Mouse (Mus musculus) A20 (cell line): Measurements from ENCODE around the gene Rcor1.

Source experiments
- DNase-seq: peaks from one replicate; pipeline ENCODE4 v3.0.0-alpha.2; 2011; ENCODE audit warnings: low read depth, low spot score

Gene Rcor1

GRCm38 (mm10) chr12:111038976-111039612, at the start of gene Rcor1:
Gene Rcor1 (plus strand): TSS chr12:111039351.
- peak; percentile 100 for DNase-seq

GRCm38 (mm10) chr12:110989409-110989808, 49.7 kb upstream of the Rcor1 start:
- DNase-seq: no peak

DNA sequence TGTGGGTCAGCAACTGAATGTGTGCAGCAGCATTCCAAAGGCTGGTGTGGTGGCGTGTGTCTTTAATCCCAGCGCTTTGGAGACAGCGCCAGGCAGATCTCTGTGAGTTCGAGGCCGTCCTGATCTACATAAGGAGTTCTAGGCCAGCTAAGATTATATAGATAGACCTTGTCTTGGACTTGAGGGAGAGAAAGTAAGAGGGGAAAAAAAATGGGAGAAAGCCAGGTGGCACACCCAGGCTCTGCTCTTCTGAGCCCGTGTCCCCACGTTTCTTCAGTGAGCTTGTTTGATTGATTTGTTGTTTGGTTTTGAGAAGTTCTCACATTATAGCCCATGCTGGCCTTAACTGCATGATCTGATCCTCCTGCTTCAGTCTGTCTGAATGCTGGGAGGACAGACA, 48.7 kb upstream of the Rcor1 start:
- DNase-seq: no peak

DNA sequence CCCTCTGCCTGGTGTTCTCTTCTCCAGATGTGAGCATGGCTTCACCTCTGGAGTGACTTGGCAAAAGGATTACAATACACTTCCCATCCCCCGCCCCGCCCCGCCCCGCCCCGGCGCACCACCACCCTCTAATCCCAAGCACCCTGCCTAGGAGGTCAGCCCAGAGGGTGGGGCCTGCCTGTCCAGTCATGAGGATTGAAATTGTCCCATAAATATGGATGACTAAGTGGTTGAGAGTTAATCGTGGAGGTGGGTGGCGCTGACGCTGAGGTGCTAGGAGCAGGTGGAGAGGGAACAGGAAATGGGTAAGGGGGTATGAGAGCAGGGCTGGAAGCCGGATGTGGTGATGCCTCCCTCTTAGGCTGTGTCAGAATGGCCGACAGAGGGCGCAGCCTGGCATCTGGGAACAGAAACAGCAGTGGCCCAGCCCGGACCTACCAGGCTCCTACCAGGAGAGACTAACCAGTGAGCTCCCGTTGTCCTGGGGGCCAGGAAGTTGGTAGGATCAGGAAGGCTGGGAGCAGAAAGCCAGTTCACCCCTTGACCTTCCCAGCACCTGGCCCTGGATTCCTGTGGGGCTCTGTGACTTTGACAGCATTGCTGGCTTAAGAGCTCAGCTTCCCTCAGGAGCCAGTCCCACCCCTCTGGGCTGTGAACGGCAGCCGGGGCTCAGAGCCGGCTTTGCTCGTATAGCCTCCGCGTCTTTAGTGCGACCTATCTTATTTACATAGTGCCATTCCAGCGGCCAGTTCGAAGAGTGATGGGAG, 47.6 kb upstream of the Rcor1 start:
- DNase-seq: peak; percentile 97

- DNase-seq: peak; percentile 98
Observed at GRCm38 (mm10) chr12:110992128-110992553, 47.0 kb upstream of the Rcor1 start.

DNA sequence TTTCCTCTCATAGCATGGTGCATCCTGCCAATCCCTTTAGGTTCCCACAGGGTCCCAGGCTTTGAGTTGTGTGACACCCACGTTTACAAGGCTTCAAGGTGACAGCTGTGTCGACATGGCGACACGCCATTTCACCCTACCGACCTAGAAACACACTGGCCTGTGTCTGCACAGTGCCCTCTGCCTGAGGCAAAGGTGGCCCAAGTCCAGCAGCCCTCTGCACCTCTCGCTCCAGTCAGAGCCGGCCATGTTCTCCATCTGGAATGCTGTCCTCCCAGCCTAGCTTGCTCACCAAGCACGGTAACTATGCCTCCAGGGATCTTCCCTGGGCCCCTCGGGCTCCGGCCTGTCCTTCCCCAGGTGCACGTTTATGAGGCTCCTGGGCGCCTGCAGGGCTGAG, 46.4 kb upstream of the Rcor1 start:
- no peak for DNase-seq

DNA sequence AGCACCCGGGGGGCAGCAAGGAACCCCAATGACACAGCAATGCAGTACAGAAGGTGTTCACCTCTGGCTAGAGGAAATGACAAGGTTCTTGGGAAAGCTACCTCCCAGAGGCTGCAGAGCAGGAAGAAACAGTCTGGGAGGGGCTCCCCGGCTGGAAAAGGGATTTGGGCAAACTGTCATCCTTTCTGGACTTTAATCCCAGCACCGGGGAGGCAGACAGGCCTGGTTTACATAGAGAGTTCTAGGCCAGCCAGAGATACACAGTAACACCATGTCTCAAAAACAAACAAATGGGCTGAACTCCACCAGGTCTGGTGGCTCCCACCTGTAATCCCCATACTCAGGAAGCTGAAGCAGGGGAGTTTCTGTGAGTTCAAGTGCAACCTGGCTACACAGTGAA, 45.9 kb upstream of the Rcor1 start:
- DNase-seq: no peak

- no peak for DNase-seq
Observed at GRCm38 (mm10) chr12:110994666-110995065, 44.5 kb upstream of the Rcor1 start.

- DNase-seq: no peak
Observed at GRCm38 (mm10) chr12:110998092-110998491, 41.1 kb upstream of the Rcor1 start.

DNA sequence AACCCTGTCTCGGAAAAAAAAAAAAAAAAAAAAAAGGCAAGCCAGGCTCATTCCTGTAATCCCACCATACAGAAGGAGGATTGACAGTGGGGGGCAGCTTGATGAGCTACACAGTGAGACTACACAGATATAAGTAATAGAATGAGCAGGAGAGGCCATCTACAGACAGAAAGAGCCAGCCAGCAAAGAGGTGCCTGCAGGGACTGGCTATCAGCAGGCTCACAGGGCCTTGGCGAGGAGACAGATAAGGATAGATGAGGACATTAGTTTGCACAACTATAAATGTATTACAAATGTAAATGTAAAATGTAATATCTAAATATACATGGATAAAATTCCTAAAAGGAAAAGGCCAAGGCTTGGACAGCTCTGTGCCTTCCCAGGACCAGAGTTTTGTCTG, 39.3 kb upstream of the Rcor1 start:
- DNase-seq: no peak

GRCm38 (mm10) chr12:111000956-111001355, 38.2 kb upstream of the Rcor1 start:
- no peak for DNase-seq

DNA sequence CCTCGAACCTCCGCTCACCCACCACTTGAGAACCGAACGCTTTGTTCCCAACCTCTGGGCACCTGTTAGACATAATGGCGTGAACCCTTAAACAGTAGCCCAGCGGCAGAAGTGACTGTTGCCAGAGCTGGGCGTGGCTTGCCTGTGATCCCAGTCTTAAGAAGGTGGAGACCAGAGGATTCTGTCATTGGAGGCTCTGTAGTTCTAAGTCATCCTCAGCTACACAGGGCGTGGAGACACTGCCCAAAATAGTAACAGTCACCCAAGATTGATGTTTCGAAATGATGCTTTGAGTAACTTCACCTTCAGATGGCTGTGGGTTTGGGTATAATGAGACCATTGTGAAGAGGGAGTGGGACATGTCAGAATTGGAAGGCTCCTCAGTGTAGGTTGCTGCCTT, 35.0 kb upstream of the Rcor1 start:
- DNase-seq: no peak

DNA sequence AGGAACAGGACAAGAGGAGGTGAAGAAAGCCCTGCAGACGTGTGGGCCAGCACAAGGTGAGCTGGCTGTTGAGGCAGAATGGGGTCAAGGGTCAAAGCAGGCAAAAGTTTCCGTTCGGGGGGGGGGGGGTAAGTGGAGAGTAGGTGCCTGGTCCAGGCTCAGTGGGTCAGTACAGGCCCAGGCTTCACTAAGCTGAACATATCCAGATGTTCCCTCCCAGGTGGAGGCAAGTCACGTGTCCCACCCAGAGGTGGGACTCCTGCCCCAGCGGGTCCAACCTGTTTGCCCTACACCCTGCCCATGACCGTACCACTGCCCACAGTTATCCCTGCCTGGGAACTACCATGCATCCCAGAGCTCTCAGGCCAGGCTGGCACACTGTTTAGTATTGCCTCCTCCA, 33.3 kb upstream of the Rcor1 start:
- DNase-seq: no peak

DNA sequence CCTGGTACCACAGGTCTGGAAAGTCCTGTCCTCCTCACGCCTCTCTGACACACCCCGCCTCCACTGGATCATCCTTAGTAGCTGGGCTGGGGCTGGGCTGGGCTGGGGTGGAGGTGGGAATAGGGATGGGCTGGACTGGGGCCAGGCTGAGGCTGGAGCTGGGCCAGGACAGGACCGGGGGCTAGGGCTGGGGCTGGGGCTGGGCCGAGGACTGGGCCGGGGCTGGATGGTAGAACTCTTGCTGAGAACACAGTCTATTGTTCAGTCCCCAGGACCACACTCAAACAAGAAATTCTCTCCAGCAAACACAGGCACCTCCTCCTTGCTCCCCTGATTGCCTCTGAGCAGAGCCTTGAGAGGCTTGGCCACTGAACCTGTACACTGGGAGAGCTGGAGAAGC, 32.8 kb upstream of the Rcor1 start:
- DNase-seq: no peak

GRCm38 (mm10) chr12:111007134-111008103, 31.7 kb upstream of the Rcor1 start:
- no peak for DNase-seq

DNA sequence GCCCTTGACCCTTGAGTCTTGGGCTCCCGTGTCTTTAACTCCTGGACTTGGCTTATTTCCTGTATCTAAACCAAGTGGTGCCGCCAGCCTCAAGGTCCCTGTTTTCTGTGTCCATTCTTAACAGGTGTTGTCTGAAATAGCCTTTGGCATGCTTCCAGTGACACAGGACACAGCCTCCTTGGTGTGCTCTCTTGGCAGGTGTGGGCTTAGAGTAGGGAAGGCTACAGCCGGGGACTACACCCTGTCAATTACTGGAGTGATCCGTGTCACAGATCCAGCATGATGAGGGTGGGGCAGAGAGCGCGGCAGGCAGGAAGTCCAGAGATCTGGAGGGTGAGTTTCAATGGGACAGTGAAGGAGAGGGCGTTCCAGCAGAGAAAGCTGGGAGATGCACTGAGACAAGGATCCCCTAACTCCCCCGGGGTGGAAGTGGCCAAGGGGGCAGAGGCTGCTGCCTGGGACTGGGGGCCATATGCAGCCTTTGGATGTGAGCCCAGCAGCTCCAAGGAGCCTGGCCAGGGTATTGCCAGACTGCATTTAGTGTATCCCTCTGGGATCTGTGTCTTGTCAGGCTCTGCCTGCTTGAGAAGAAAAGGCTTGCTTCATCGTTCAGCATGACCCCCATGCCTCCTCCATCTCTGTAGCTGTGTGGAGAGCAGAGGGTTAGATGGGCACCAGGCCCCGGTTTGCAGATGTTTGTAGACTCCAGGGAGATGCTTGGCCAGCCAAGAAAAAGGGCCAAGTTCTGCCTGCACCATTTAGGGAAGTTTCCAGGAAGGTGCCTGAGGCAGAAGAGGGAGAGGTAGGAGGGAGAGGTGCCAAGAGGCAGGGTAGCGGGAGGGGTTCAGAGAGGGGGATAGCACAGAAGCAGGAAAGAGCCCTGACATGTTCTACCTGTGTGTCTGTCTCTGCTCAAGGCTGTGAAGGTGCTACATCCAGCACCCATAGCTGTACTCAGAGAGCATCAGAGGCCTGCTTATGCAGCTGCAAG, 30.4 kb upstream of the Rcor1 start:
- DNase-seq: no peak

DNA sequence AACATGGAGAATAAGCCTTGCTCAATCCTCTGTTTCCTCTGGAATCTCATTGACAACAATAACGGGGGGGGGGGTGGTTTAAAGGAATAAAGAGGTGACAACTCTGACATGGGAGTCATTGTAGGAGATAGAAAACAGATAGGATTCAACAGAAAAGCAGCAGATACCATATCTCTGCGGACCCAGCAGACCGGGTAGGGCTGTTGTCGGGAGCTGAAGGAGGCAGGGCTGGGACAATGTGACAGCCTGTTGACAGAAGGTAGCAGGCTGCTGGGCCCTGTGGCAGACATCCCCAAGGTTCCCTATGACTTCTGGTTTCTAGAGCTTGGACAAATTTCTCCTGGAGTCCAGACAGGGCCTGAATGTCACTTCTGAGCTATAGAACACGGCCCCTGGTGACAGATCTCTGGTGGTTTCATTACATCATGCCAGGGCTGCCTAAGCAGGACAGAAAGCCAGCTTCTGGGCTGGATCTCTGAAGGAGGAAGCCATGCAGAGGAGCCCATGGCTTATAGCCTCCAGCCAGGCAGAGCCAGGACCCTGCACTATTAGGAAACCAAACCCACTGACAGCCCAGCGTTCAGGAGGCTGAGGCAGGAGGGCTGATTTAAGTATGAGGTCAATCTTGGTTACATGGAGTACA, 29.4 kb upstream of the Rcor1 start:
- DNase-seq: no peak

- DNase-seq: no peak
Observed at GRCm38 (mm10) chr12:111016807-111017206, 22.3 kb upstream of the Rcor1 start.

GRCm38 (mm10) chr12:111018068-111018467, 21.1 kb upstream of the Rcor1 start:
- no peak for DNase-seq

DNA sequence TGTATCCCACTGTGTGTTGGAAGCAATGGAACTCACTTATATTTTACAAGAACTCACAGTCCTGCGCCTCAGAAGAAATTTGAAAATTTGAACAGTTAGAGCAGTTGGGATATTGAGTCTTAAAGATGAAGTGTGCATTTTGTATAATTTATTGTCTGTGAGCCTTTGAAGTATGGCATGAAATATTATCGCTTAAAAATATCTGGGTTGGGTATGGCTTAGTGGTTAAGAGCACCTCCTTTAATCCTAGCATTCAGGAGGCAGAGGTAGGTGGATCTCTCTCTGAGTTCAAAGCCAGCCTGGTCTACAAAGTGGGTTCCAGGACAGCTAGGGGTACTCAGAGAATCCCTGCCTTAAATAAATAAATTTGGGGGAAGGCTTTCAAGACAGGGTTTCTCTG, 20.1 kb upstream of the Rcor1 start:
- DNase-seq: no peak
